Mouse (Mus musculus): Measurements from ENCODE around the gene Kpnb1.

DNA sequence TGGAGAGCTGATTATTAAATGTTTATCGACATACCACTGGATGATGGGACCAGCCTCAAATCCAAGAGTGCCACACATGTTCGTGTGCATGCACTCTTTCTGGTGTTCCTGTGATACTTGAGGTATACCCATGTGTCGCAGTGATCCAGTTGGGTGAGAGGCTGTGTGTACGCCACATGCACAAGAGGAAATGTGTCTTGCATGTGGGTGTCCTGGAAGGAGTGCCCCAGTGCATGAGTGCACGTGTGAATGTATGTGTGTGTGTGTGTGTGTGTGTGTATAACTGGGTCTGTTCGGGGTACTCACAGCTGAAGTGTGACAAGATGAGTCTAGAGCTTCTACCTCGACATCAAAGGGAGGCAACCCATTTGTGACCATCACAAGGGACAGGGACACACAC is 57.4 kb downstream of the Kpnb1 start:
- TF ChIP-seq POLR2A (IDR thresholded peaks at IDR 0.05; ENCODE audit: low read depth, low read length) (no peak), CTCF (IDR thresholded peaks at IDR 0.05; ENCODE audit: extremely low read depth, insufficient read depth, insufficient read length, insufficient replicate concordance) (no peak)
